Mouse (Mus musculus) spleen, adult 2 months (tissue): ENCODE results near the gene Actr3. TPM values are rescaled to one million over a fixed set of nuclear protein-coding genes. Genes with fewer than 3 reads are reported as not detected.
"Not testable (repeated sequence)": the region's sequence is repeated elsewhere in the genome, so short reads cannot be mapped to it uniquely, and the experiment has no call there.

ENCODE experiments used
- DNase-seq, 2 experiments: peaks; one replicate each; pipeline versions ENCODE4 v3.0.0 to v3.0.0-alpha.2; 2012 to 2021; ENCODE audit warnings: low spot score in 2 of 2, low read depth in 1 of 2
- H3K27ac ChIP-seq: fragments of 200-500 bp; 2 replicates; pipeline ENCODE4 v1.5.1; 2012; ENCODE audit warnings: low read length, inconsistent platforms; ENCODE audit not compliant: insufficient read depth
- H3K27me3 ChIP-seq: fragments of 200-500 bp; 2 replicates; pipeline ENCODE4 v1.6.1; 2012; ENCODE audit warnings: mild to moderate bottlenecking, moderate library complexity, low read length, inconsistent platforms; ENCODE audit not compliant: control insufficient read depth, insufficient read depth
- H3K36me3 ChIP-seq: fragments of 200-500 bp; 2 replicates; pipeline ENCODE4 v1.6.1; 2012; ENCODE audit warnings: mild to moderate bottlenecking, low read length, inconsistent platforms; ENCODE audit not compliant: control insufficient read depth, insufficient read depth
- H3K4me1 ChIP-seq: fragments of 200-500 bp; 2 replicates; pipeline ENCODE4 v1.6.1; 2011; ENCODE audit warnings: inconsistent platforms; ENCODE audit not compliant: control insufficient read depth, insufficient read depth, insufficient read length
- H3K4me3 ChIP-seq: fragments of 200-500 bp; 2 replicates; pipeline ENCODE4 v1.5.1; 2011; ENCODE audit warnings: mild to moderate bottlenecking, inconsistent platforms; ENCODE audit not compliant: insufficient read depth, insufficient read length; ENCODE audit errors: extremely low read depth
- CTCF ChIP-seq: fragments of 200-500 bp; IDR thresholded peaks from 2 replicates; pipeline ENCODE4 v1.5.1; 2011; ENCODE audit warnings: mild to moderate bottlenecking, inconsistent platforms; ENCODE audit not compliant: insufficient read depth, insufficient read length, insufficient replicate concordance; ENCODE audit errors: extremely low read depth
- POLR2A ChIP-seq: fragments of 200-500 bp; IDR thresholded peaks from 2 replicates; pipeline ENCODE4 v1.6.1; 2011; ENCODE audit warnings: low read depth, low read length, inconsistent platforms
- WGBS: fragments of 180-500 bp; shearing (Covaris S2); methylation state at CpG from one replicate; pipeline ENCODE4 v1.1.7; 2018; 5-methylcytosine and 5-hydroxymethylcytosine counted together
- polyA plus RNA-seq: library from polyadenylated mRNA; depleted of rRNA; stranded (reverse); fragments of >200 nt; gene quantifications from 2 replicates; pipeline ENCODE4 v1.2.3, GENCODE M21; 2012

Actr3 gene
- polyA plus RNA-seq, 1 experiment = 89.6 TPM

DNA sequence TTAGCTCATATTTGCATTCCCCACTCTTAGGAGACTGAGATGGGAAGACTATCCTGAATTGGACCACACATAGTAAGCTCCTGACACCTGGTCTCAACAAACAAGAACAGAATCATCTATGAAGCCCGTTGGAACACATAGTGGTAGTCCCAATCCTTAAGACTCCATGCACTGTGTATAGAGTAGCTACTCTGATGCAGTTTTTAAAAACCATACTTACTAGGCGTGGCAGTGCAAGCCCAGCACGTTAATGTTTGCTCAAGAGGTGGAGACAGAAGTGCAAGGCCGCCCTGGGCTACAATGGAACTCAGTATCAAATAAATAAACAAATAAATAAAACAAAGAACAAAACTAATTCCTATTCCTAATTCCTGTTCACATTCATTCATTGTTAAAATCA, 5.5 kb downstream of the Actr3 start:
- 46% methylated on average over 4 of the region's 4 CpGs for WGBS
- Histone ChIP-seq H3K27ac (no peak overlapping the region), H3K4me3 (no peak overlapping the region), H3K27me3 (no peaks in the 10 kb centered on the region), H3K4me1 (peaks cover 13% of the 10 kb centered on the region), H3K36me3 (peaks cover 6% of the 10 kb centered on the region; the same call in 1 of the 2 replicates)
- no peak for TF ChIP-seq POLR2A
- TF ChIP-seq CTCF = no peak
- DNase-seq = no peak

DNA sequence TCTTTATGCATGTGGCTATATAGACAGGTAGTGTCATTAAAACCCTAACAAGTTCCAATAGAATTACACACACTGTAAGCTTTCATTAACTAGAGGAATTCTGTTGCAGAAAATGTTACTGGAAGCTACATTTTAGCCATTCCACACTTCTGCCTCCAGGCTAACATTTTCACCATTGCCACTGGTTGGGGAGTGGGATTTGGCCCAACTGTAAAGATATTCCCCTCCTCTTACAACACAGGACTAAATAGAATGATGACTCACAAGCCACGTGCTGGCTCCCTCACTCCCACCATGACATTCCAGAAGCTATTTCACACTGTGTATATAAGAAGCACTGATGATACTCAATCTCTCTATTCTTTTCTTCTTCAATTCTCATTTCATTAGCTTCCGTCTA, 7.2 kb downstream of the Actr3 start:
- H3K27me3 ChIP-seq = no peaks in the 10 kb centered on the region
- TF ChIP-seq CTCF (no peak), POLR2A (no peak)
- peaks cover 6% of the 10 kb centered on the region; the same call in 1 of the 2 replicates for H3K36me3 ChIP-seq
- 61% methylated on average over 2 of the region's 2 CpGs for WGBS
- DNase-seq = no peak
- H3K27ac ChIP-seq = no peak overlapping the region
- H3K4me3 ChIP-seq = no peak overlapping the region
- peaks cover 15% of the 10 kb centered on the region for H3K4me1 ChIP-seq

DNA sequence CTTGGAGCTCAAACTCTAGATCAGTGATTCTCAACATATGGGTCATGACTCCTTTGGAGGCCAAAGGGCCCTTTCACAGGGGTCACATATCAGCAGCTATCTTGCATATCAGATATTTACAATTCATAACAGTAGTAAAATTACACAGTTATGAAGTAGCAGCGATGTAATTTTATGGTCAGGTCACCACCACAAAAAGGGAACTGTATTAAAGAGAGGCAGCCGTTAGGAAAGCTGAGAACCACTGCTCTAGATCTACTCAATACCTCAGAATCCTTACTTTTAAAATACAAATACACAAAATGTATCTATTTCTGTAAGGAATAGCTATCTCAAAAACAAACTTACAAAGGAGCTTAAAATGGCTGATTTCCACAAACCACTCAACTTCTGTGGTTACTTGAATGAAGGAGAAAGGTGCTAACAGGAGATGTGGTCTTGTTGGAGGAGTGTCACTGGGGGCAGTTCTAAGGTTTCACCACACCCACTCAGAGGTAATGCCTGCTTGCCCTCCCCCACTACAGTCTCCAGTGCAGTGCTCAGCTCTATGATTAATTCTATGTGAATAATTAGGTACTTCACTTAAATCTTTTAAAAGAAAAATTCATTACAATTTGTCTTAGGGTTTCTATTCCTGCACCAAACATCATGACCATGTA, 9.0 kb downstream of the Actr3 start:
- Histone ChIP-seq H3K4me1 (peaks cover 17% of the 10 kb centered on the region), H3K4me3 (no peak overlapping the region), H3K36me3 (peaks cover 4% of the 10 kb centered on the region; the same call in 1 of the 2 replicates), H3K27ac (no peak overlapping the region), H3K27me3 (no peaks in the 10 kb centered on the region)
- no peak for DNase-seq
- 10% methylated on average over 2 of the region's 2 CpGs for WGBS
- TF ChIP-seq POLR2A (no peak), CTCF (no peak)

DNA sequence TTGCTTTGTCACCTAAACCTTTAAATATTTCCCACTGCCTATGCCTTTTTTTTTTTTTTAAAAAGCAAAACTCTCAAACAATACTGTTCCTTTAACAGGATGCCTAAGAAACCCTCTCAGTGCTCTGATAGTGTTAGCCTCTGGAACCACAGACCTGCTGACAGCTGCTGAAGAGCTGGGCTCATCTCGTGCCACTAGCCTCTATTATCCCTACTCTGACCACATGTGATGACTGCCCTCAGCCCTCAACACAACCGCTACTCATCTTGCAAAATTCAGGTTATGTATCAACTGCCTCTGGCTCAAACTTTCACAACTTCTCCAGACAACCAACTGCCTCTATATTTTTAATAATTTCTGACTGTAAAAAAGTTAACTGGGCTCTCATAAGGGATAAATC, 15.6 kb downstream of the Actr3 start:
- 52% methylated on average over 2 of the region's 2 CpGs for whole genome bisulfite sequencing

DNA sequence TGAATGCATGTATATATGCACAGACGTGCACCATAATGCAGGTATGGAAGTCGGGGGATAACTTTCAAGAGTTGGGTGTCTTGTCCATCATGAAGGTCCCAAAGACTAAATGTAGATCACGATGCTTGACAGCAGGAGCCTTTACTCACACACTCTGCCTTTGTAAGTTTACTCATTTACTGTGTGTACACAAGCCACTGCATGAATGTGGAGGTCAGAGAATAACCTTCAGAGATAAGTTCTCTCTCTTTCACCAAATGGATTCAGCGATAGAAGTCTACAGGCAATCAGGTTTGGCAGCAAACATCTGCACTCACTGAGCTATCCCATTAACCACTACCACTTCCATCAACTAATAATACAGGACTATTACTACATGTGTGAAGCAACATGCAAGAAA, 16.8 kb downstream of the Actr3 start:
- no peaks in the 10 kb centered on the region for H3K27me3 ChIP-seq
- peaks cover 4% of the 10 kb centered on the region; the same call in 1 of the 2 replicates for H3K4me1 ChIP-seq
- H3K27ac ChIP-seq = no peak overlapping the region
- no peak overlapping the region for H3K4me3 ChIP-seq
- peaks cover 25% of the 10 kb centered on the region for H3K36me3 ChIP-seq
- DNase-seq = no peak
- TF ChIP-seq POLR2A (no peak), CTCF (no peak)
- WGBS = 86% methylated on average over 4 of the region's 4 CpGs

More for the DNA sequence above, 15.6 kb downstream of the Actr3 start:
- TF ChIP-seq POLR2A (no peak), CTCF (no peak)
- Histone ChIP-seq H3K27ac (no peak overlapping the region), H3K36me3 (peaks cover 22% of the 10 kb centered on the region), H3K4me3 (no peak overlapping the region), H3K4me1 (peaks cover 4% of the 10 kb centered on the region; the same call in 1 of the 2 replicates), H3K27me3 (no peaks in the 10 kb centered on the region)
- DNase-seq = no peak

DNA sequence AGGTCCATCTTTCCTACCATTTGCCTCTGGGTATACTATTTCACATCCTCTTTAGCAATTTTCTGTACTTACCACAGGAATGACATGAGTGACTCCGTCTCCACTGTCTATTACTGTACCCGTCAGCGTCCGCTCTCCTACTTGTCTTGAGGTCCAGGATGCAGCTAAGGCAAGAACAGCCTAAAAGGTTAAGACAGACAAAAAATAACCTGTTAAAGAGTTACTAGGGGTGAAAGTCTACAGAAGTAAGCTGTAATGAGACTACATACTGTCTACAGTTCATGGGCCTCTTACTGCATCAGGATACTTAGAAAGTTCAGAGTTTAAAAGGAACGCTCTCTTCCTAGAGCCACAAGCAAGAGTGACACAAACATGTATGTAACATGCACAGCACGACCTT, 28.3 kb downstream of the Actr3 start:
- peaks cover 43% of the 10 kb centered on the region for H3K36me3 ChIP-seq
- H3K4me1 ChIP-seq = no peaks in the 10 kb centered on the region
- WGBS = 94% methylated on average over 6 of the region's 6 CpGs
- no peak overlapping the region for H3K27ac ChIP-seq
- TF ChIP-seq POLR2A (no peak), CTCF (no peak)
- no peak for DNase-seq
- H3K27me3 ChIP-seq = no peaks in the 10 kb centered on the region
- no peak overlapping the region for H3K4me3 ChIP-seq

DNA sequence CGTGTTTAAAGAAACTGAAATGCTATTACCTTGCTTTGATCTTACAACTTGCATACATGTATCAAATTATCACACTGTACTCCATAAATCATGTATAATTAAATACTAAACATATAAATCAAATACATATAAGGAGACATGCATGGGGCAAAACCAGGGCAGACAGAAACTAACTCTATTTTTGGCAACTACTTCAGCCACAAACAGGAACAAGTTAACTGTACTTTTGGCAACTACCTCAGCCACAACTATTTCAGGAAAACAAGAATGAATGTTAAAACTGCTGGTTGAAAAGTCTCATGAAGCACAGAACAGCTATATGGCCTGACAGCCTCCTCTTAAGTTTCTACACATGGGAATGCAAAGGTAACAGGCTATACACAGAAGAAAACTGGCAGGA, 40.1 kb downstream of the Actr3 start:
- H3K27ac ChIP-seq = no peak overlapping the region
- H3K36me3 ChIP-seq = peaks cover 37% of the 10 kb centered on the region
- no peak for DNase-seq
- no peaks in the 10 kb centered on the region for H3K4me1 ChIP-seq
- no peaks in the 10 kb centered on the region for H3K27me3 ChIP-seq
- WGBS = 77% methylated on average over 1 of the region's 1 CpGs
- H3K4me3 ChIP-seq = no peak overlapping the region
- TF ChIP-seq POLR2A = no peak
- TF ChIP-seq CTCF = no peak

DNA sequence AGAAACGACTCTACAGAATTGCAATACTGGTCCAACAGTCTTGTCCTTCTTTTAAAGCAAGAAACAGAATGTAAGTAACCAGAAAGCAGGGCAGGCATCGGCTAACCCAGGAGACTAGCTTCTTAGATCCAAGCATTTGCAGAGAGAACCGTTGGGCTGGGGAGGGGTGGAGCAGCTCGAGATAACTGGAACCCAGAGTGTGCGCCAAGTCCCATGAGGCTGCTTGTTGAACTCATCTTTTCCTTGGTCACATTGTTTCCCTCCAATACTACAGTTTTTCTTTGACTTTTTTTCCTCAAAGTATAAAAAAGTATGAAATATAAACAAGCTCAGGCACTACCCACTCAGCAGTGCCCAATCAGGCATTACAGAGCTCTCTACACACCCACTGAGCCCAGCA, 42.2 kb downstream of the Actr3 start:
- H3K4me1 ChIP-seq, H3K27ac ChIP-seq, H3K4me3 ChIP-seq, DNase-seq, H3K27me3 ChIP-seq: not testable (repeated sequence)
- peaks cover 31% of the 10 kb centered on the region for H3K36me3 ChIP-seq
- 75% methylated on average over 5 of the region's 5 CpGs for WGBS

DNA sequence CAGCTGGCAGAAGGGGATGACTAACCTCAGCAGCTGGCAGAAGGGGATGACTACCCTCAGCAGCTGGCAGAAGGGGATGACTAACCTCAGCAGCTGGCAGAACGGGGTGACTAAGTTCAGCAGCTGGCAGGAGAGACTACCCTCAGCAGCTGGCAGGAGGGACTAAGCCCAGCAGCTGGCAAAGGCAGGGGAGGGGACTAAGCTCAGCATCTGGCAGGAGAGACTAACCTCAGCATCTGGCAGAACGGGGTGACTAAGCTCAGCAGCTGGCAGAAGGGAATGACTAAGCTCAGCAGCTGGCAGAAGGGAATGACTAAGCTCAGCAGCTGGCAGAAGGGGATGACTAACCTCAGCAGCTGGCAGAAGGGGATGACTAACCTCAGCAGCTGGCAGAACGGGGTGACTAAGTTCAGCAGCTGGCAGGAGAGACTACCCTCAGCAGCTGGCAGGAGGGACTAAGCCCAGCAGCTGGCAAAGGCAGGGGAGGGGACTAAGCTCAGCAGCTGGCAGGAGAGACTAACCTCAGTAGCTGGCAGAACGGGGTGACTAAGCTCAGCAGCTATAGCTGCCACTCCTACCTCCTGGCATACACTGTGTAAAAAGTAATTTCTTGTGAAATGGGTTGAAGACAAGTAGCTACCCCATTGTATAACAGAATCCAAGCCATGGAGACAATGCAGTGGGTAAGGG, 45.3 kb downstream of the Actr3 start:
- 46% methylated on average over 4 of the region's 4 CpGs for WGBS
- H3K27me3 ChIP-seq, H3K4me3 ChIP-seq, DNase-seq, H3K27ac ChIP-seq, H3K4me1 ChIP-seq: not testable (repeated sequence)
- H3K36me3 ChIP-seq = peaks cover 12% of the 10 kb centered on the region
